Mouse (Mus musculus) ES-E14 (cell line): ENCODE results near the gene Fahd1. TPM values are rescaled to one million over a fixed set of nuclear protein-coding genes. Genes with fewer than 3 reads are reported as not detected.

ENCODE experiments used
- DNase-seq: peaks from one replicate; pipeline ENCODE4 v3.0.0-alpha.2; 2013; ENCODE audit warnings: low read depth, low spot score
- H3K27ac ChIP-seq: 2 replicates; pipeline ENCODE4 v1.5.1; 2012; ENCODE audit warnings: low read depth, mild to moderate bottlenecking, low read length, moderate library complexity, mixed read lengths; ENCODE audit not compliant: poor library complexity, insufficient read depth, severe bottlenecking
- H3K36me3 ChIP-seq: 2 replicates; pipeline ENCODE4 v1.6.1; 2012; ENCODE audit warnings: mild to moderate bottlenecking, low read length, moderate library complexity, mixed read lengths; ENCODE audit not compliant: control insufficient read depth, poor library complexity, insufficient read depth, severe bottlenecking
- H3K4me1 ChIP-seq, 2 experiments: fragments of 150-350 bp in 1 of 2; sonication (generic) in 1 of 2; 2 replicates each; pipeline ENCODE4 v1.6.1; 2012; ENCODE audit warnings: low read length in 2 of 2, mild to moderate bottlenecking in 1 of 2, mixed read lengths in 1 of 2; ENCODE audit not compliant: control insufficient read depth in 2 of 2, insufficient read depth in 2 of 2, poor library complexity in 1 of 2
- H3K4me3 ChIP-seq, 2 experiments: fragments of 150-350 bp in 1 of 2; sonication (generic) in 1 of 2; 2 replicates each; pipeline ENCODE4 v1.5.1; 2012; ENCODE audit warnings: low read length in 2 of 2, low read depth in 1 of 2, mild to moderate bottlenecking in 1 of 2, mixed read lengths in 1 of 2; ENCODE audit not compliant: insufficient read depth in 1 of 2, poor library complexity in 1 of 2, severe bottlenecking in 1 of 2
- H3K9ac ChIP-seq: 2 replicates; pipeline ENCODE4 v1.6.1; 2012; ENCODE audit warnings: low read depth, mild to moderate bottlenecking, low read length, mixed read lengths; ENCODE audit not compliant: poor library complexity, insufficient read depth, severe bottlenecking
- H3K9me3 ChIP-seq: fragments of 150-350 bp; sonication (generic); 2 replicates; pipeline ENCODE4 v1.6.1; 2012; ENCODE audit warnings: low read depth, mild to moderate bottlenecking, low read length; ENCODE audit not compliant: control insufficient read depth, insufficient read depth
- CHD2 ChIP-seq: IDR thresholded peaks from 2 replicates; pipeline ENCODE4 v1.6.1; 2014; ENCODE audit warnings: mild to moderate bottlenecking, low read depth, low read length, inconsistent platforms
- HCFC1 ChIP-seq: IDR thresholded peaks from 2 replicates; pipeline ENCODE4 v1.6.1; 2012; ENCODE audit warnings: low read length, inconsistent platforms, borderline replicate concordance; ENCODE audit not compliant: insufficient read depth
- MAFK ChIP-seq: IDR thresholded peaks from 2 replicates; pipeline ENCODE4 v1.6.1; 2014; ENCODE audit warnings: mild to moderate bottlenecking, low read depth, low read length, inconsistent platforms; ENCODE audit not compliant: insufficient read depth
- ZC3H11A ChIP-seq: IDR thresholded peaks from 2 replicates; pipeline ENCODE4 v1.6.1; 2012; ENCODE audit warnings: low read depth, mild to moderate bottlenecking, inconsistent platforms, low read length, borderline replicate concordance
- ZNF384 ChIP-seq: IDR thresholded peaks from 2 replicates; pipeline ENCODE4 v1.6.1; 2012; ENCODE audit warnings: low read depth, low read length, inconsistent platforms
- in situ Hi-C, 2 experiments: fragments of 600-800 bp; cut with MboI; formaldehyde crosslinking; loops; one replicate each; pipeline ENCODE4 v1.15.1; 2025; ENCODE audit warnings: low sequenced_read_pairs in 2 of 2, inconsistent platforms in 1 of 2; ENCODE audit not compliant: unreplicated experiment in 2 of 2
- total RNA-seq: library from RNA; depleted of rRNA; stranded (reverse); fragments of 300-350 nt; gene quantifications from 2 replicates; pipeline ENCODE4 v1.2.3, GENCODE M21; 2012

Fahd1 gene
- total RNA-seq, 1 experiment: 9.7 TPM

DNA sequence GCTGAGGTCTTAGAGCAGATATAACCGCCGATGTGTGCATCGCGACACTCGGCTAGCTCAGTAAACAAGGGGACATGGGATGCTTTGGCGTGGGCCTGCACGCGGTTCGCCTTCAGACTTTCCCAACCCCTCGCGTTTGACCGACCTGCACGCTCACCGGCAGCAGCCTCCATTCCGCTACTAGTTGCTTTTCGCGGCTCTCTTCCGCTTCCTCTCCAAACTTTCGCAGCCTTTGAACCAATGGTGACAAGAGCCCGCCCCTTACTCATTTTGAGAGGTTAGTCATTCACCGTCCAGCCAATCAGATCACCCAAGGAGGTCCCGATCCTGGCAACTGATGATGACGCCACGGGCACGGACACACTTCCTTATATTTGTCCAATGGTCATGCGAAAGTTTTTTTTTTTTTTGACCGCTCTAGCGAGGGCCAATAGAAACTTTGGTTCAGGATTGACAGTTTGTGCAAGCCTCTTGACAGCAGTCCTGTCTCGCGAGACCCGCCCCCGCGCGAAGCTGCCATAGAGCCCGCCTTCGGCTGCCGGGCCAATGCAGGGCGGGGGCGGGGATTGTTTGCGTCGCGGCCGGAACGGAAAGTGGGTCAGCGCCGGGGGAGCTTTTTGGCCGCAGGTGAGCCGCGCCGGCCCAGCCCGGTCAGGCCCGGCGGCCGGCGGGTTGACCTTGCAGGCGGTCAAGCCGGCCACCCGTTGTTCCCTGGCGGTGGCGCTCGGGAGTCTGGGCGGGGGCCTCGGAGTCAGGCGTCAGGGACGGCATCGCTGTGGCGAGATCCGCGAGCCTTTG is 36.2 kb upstream of the Fahd1 start, which contains the start of the genes Nubp2 and Spsb3:
TSS of gene Nubp2 (minus strand) at position 216 of the 798 bp plus-strand sequence.
TSS of gene Spsb3 (plus strand) at position 510 of the 798 bp plus-strand sequence.
- Histone ChIP-seq H3K4me1 (peaks cover 0 to 11% of the 10 kb centered on the region in 2 experiments; a peak in 2 of 4 replicates), H3K9me3 (no peaks in the 10 kb centered on the region), H3K27ac (peak within 1 kb of the TSS; percentile 28; the same call in 1 of the 2 replicates), H3K9ac (peak within 1 kb of the TSS; percentile 86), H3K36me3 (peaks cover 34% of the 10 kb centered on the region), H3K4me3 (peak within 1 kb of the TSS; percentile 88 to 90)
- peak; percentile 98 for DNase-seq
- peak; percentile 88 for TF ChIP-seq ZNF384
- TF ChIP-seq HCFC1: peak; percentile 60; the same call in 1 of the 2 replicates
- peak; percentile 99 for TF ChIP-seq CHD2
- TF ChIP-seq MAFK: no peak
- TF ChIP-seq ZC3H11A: no peak
- in situ Hi-C loops: no loop called here

DNA sequence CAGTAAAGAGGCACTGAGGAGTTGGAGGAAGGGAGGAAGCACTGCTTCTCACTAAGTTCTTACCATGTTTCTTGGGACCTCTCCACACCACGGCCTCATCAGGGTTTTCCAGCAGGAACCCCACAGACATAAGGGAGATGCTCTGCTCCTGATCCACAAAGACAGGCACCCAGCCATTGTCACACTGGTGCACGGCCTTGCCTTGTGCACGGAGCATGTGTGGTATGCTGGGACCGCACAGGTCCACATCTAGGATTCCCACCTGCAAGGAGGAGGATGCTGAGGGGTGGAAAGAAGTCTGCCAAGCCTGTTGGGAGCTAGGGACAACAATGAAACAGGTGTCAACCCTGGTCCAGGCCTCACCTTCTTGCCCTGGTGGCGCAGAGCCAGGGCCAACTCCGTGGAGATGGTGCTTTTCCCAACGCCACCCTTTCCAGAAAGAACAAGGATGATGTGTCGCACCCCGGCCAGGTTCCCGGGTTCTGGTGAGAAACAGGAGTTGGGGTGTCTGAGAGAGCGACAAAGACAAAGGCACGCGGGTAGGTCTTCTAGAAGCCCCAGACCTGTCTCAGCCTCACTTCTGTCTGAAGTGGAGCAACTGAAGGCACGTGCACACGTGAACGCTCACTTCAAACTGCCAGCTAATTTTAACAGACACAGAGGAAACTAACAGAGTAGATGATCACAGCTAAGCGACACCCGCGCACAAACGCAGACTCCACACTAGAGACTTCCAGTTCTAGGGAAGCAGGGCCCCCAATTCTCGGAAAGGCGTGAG is 35.4 kb upstream of the Fahd1 start:
- Histone ChIP-seq H3K4me1 (peaks cover 0 to 12% of the 10 kb centered on the region in 2 experiments; a peak in 2 of 4 replicates), H3K9me3 (no peaks in the 10 kb centered on the region), H3K4me3 (peak overlapping the region; percentile 74 to 90), H3K9ac (peak overlapping the region; percentile 82), H3K36me3 (peaks cover 26% of the 10 kb centered on the region), H3K27ac (no peak overlapping the region; the same call in 1 of the 2 replicates)
- in situ Hi-C loops: no loop called here
- DNase-seq: no peak
- TF ChIP-seq MAFK (no peak), CHD2 (no peak), ZNF384 (no peak), ZC3H11A (no peak), HCFC1 (no peak)

DNA sequence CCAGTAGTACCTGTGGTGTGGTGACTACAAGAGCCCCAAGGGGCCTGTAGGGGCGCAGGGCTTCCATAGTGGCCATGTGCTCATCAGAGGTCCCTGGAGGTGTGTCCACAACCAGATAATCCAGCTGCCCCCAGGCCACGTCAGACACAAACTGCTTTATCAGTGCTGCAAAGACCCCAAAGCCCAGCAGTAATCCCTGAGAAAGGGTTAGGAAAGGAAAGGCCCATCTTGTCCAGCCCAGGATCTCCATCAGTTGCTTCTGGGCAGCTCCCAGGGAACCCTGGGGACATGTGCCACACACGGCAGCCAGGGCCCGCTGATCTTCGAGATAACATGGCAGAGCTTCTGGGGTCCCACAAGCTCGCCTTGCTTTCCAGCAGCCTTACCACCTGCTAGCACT is 34.2 kb upstream of the Fahd1 start:
- H3K36me3 ChIP-seq: peaks cover 21% of the 10 kb centered on the region

DNA sequence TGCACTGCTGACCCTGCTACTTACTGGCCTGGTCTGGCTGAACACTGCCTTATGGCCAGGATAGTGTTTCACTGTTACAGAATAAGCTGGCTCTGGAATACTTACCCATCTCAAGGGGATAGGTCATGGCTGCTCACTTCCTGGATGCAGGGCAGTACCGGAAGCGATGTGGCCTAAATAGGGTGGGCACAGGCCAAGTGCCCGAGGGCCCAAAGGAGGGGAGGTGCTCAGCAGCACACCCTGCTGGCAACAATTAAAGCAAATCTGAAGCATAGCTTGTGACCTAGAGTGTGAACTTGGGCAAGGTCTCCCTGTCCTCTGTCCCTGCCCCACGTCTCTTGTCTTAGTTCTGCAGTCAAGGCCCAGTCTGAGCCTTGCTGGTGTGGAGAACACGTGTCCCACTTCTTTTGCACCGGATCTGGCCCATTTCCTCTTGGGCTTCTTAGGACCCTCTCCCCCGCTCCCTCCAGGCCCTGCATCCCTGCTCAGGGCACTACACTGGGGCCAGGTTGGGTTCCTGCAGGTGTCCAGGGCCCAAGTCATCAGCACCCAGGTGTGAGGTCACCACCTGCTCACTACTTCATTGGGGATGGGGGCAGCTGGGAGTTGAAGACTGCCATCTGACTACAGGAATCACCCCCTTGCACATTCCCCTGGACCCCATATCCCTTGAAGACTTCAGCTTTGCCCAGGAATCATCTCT is 31.7 kb upstream of the Fahd1 start:
- no peak for DNase-seq

More for the DNA sequence above, 34.2 kb upstream of the Fahd1 start:
- H3K9ac ChIP-seq: no peak overlapping the region
- H3K27ac ChIP-seq: no peak overlapping the region
- peaks cover 0 to 11% of the 10 kb centered on the region in 2 experiments; a peak in 2 of 4 replicates for H3K4me1 ChIP-seq
- no peak for DNase-seq
- in situ Hi-C loops: no loop called here
- H3K4me3 ChIP-seq: no peak overlapping the region
- TF ChIP-seq MAFK (no peak), CHD2 (no peak), ZNF384 (no peak), ZC3H11A (no peak), HCFC1 (no peak)
- no peaks in the 10 kb centered on the region for H3K9me3 ChIP-seq

More for the DNA sequence above, 31.7 kb upstream of the Fahd1 start:
- Histone ChIP-seq H3K4me3 (peak overlapping the region in 1 of 2 experiments; percentile 24; a peak in 1 of 4 replicates), H3K4me1 (peaks cover 3 to 24% of the 10 kb centered on the region in 2 experiments; a peak in 2 of 4 replicates), H3K27ac (no peak overlapping the region), H3K9ac (no peak overlapping the region), H3K9me3 (no peaks in the 10 kb centered on the region), H3K36me3 (peaks cover 16% of the 10 kb centered on the region; the same call in 1 of the 2 replicates)
- 0 out of 2 replicates have a peak, but pooled peaks have one; percentile 11 for TF ChIP-seq ZC3H11A
- TF ChIP-seq HCFC1: no peak
- in situ Hi-C loops: no loop called here
